Mouse (Mus musculus): ENCODE data around the gene Uba2.

The Uba2 gene

GRCm38 (mm10) chr7:34166850-34167249 lies 2.5 kb downstream of the Uba2 start:
- DNase-seq (ENCODE audit: low spot score): peak; percentile 57

- no peak for DNase-seq (ENCODE audit: low spot score)
These were observed 3.4 kb downstream of the Uba2 start for GRCm38 (mm10) chr7:34165999-34166398.

- no peak for DNase-seq (ENCODE audit: low spot score)
These were observed 4.7 kb downstream of the Uba2 start for GRCm38 (mm10) chr7:34164671-34165070.

GRCm38 (mm10) chr7:34159167-34159566 lies 10.2 kb downstream of the Uba2 start:
- no peak for DNase-seq (ENCODE audit: low spot score)

DNA sequence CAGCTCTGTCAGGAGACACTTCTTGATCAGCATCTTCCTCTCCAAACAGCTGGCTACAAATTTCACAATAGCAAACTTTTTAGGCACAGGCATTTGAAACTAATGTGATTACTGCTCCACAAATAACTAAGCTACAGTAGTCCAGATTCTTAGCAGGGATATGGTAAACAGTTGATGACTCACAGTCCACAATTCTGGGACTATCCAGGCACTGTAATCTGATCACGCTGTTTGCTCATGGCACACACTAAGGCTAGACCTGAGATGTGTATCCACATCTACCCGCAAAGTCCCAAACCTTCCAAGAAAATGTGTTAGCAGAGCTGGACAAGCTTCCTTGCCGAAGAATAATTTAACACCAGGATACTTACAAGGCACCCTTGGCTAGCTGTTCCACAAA lies 11.4 kb downstream of the Uba2 start:
- DNase-seq (ENCODE audit: low spot score): peak; percentile 65

DNA sequence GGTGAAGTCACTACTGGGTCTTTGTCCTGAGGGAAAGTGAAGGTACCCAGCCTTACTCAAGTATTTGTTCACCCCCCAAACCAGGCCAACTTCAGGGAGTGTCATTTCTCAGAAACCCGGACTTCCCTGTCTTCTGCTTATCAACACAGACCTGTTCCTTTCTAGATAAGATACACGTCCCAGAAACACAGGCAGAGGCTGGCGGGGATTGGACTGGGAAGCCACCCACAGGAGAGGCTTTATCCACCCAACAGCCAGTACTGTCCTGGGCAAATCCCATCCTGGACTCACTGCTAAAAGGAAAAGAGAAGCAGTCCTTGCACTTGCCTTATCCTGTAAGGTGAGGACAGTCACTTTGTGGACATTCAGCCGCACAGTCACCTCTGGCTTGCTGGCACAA lies 22.2 kb downstream of the Uba2 start:
- DNase-seq (ENCODE audit: low spot score): no peak

- DNase-seq (ENCODE audit: low spot score): no peak
These were observed 28.3 kb downstream of the Uba2 start for GRCm38 (mm10) chr7:34141123-34141522.

DNA sequence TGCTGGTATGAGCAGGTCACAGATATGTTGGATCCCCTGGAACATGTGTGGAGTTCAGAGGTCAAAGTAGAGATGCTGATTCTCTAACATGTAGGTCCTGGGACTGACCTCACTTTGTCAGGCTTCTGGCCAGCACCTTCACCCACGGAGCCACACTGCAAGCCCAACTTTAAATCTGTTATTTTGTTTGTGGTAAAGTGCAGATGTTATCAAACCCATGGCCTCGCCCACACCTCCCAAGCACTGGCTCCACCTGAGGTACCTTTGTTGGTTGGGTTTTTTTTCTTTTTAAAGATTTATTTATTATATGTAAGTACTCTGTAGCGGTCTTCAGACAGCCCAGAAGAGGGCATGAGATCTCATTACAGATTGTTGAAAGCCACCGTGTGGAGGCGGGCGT lies 29.9 kb downstream of the Uba2 start:
- no peak for DNase-seq (ENCODE audit: low spot score)

DNA sequence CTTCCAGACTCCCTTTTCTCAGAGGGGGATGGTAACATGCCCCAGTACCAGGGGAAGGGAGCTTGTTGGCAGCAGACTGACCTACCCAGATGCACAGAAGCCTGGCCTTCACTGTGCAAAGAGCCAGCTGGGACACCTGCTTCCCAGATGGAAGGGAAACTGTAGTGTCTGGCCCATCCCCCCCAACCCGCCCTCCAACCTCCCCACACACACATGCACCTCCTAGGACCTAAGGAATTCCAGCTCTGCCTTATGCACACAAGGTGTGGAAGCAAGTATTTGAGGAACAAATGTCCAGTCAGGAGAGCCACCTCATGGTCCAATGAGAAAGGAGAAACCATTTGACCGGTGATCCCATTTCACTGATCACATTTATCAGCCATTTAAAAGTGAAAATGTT lies 35.1 kb downstream of the Uba2 start:
- no peak for DNase-seq (ENCODE audit: low spot score)

DNA sequence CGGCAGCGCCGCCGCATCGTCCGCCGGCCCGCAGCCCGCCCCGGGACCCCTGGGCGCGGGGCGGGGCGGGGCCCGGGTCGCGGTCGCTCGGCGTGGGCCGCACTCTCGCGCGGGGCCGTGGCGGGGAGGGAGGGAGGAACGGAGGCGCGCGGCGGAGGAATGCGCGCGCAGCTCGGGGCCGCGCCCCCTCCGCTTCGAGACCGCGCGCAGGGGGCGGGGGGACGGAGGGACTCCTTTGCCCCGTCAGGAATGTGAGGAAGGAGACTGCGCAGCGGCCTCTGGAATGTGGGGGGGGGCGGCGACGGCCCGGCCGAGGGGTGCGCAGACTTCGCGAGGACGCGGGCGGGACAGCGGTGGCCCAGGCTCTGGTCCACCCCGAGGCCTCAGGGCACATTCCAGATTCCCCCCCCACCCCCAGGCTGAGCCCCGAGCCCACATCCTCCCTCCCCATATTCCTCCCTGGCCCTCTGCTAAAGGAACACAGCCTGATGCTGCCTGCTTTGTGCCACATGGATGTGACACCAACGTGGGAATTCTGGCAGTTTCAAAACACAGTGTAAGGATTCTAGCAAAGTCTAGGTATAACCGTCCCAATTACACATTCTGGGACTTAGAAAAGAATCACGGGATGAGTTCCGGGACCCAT lies 36.2 kb downstream of the Uba2 start, which contains the start of gene Wtip:
Wtip (minus strand) TSS at position 152 of the 646 bp plus-strand sequence.
- DNase-seq (ENCODE audit: low spot score): peak; percentile 66

DNA sequence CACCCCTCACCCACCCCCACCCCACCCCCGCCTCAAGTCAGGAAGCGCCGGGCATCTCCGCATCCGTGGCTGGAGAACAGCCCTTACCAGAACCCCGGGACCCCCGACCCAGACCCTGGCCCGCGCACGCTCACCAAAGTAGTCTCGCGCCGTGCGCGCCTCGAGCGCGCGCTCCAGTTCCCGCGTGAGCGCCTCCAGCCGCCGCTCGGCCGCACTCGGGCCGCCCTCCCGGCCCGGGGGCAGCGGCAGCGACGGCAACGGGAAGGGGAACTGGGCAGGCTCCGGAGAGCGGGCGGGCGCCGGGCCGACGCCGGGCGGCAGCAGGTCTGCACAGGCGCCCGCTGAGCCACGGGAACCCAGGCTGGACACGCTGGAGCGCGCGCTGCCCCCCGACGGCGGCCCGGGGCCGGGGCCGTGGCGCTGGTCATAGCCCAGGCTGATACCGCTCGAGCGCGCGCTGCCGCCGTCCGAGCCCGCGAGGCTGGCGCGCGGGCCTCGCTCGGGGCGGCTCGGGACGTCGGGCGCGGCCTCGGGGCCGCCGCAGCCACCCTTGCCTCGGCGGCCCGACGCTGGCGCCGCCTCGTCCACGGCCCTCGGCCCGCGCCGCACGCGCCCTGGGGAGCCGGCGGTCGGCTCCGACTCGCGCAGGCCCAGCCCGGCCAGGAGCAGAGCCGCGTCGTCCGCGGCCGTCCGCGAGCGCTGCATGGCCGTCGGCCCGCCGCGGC lies 36.9 kb downstream of the Uba2 start:
- peak; percentile 15 for DNase-seq (ENCODE audit: low spot score)

- DNase-seq (ENCODE audit: low spot score): no peak
These were observed 37.4 kb downstream of the Uba2 start for GRCm38 (mm10) chr7:34131959-34132354.

DNA sequence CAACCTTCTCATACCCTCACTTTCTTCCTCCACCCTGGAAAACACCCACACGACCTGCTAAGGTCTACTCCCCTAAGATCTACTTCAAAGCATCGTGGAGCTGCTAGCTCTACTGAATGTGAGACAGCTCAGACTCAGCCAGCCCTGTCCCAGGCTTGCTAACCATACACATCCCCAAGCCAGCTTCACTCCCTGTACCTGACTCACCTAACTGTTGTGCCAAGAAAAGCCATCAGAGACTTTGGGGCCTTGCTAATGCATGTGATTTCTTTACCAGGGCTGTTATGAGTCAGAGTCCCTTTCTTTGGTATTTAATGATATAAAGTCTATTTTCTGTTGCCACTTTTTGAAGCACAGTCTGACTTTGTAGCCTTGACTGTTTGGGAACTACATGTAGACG lies 38.3 kb downstream of the Uba2 start:
- no peak for DNase-seq (ENCODE audit: low spot score)

DNA sequence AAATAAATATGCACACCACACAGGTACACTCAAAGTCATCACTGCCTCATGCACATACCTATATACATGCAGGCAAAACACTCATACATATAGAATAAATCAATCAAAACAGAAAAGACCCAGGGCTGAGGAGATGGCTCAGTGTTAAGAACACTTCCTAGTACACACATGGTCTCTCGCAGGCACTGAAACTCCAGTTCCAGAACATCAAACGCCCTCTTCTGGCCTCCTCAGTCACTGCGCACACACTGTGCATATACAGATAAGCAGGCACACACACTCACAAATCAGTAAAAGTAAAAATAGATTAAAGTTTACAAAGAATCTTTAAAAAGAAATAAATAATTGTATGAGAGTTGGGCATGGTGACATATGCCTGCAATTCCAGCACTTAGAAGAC lies 43.1 kb downstream of the Uba2 start:
- no peak for DNase-seq (ENCODE audit: low spot score)

GRCm38 (mm10) chr7:34125346-34125745 lies 44.1 kb downstream of the Uba2 start:
- DNase-seq (ENCODE audit: low spot score): no peak

- peak; percentile 46 for DNase-seq (ENCODE audit: low spot score)
These were observed 46.2 kb downstream of the Uba2 start for GRCm38 (mm10) chr7:34122987-34123720.

- DNase-seq (ENCODE audit: low spot score): peak; percentile 77
These were observed 48.8 kb downstream of the Uba2 start for GRCm38 (mm10) chr7:34120636-34121035.

- no peak for DNase-seq (ENCODE audit: low spot score)
These were observed 52.8 kb downstream of the Uba2 start for GRCm38 (mm10) chr7:34116601-34117000.

DNA sequence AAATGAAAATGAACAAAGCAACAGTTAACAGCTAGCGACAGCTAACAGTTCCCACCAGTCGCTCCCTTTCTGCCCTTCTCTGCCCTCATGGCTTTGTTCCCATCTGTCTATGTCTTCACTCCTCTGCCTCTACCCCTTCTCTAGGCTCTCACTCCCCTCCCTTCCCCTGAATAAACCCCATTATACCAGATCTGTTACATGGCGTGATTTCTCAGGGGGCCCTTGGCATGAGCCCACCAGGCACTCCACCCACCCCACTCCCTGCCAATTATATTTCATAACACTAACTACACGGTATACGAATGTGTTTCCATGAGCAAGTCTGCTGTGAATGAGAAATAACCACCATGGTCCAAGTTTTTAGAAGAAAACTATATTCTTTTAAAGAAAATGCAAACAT lies 60.2 kb downstream of the Uba2 start:
- no peak for DNase-seq (ENCODE audit: low spot score)

- no peak for DNase-seq (ENCODE audit: low spot score)
These were observed 68.1 kb downstream of the Uba2 start for GRCm38 (mm10) chr7:34101276-34101675.

- DNase-seq (ENCODE audit: low spot score): no peak
These were observed 69.4 kb downstream of the Uba2 start for GRCm38 (mm10) chr7:34100002-34100401.

GRCm38 (mm10) chr7:34094911-34095481 lies 74.4 kb downstream of the Uba2 start, which contains the start of gene Scgb1b30:
Scgb1b30 (plus strand) TSS chr7:34095431.
- DNase-seq (ENCODE audit: low spot score): no peak

Measured in MN1 (cell line).